Mouse (Mus musculus): Measurements from ENCODE around the gene Aqp12.

DNA sequence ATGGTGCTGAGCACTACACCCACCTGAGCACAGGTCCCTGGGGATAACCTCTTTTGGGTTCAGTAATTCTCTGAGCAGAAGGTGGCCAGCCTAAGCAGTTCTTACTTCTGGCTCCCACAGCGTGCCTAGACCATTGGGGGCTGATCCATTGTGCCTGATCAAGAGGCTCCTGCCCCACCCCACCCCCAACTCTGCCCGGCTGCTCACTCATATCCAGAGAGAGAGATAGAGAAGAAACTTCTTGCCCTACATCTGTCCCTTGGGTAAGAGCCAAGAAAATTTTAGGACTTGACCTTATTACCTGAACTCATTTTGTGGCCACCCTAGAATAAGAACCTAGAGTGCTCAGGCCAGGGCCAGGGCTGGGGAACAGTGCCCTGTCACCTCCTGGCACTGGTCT, 13.3 kb upstream of the Aqp12 start:
- no peak for TF ChIP-seq HCFC1 (IDR thresholded peaks at IDR 0.05; ENCODE audit: low read depth, low read length)
- no peak for TF ChIP-seq CTCF (conservative IDR thresholded peaks at IDR 0.05 in 1 of 2, IDR thresholded peaks at IDR 0.05 in 1 of 2; ENCODE audit: low read depth in 2 of 2, low read length in 2 of 2)
- TF ChIP-seq MXI1 (IDR thresholded peaks at IDR 0.05; ENCODE audit: low read depth, low read length) = no peak
- no peak for TF ChIP-seq POLR2A (IDR thresholded peaks at IDR 0.05; ENCODE audit: low read depth, low read length)
- TF ChIP-seq NELFE (IDR thresholded peaks at IDR 0.05; ENCODE audit: low read depth, low read length) = no peak
- no peak for TF ChIP-seq ELF1 (IDR thresholded peaks at IDR 0.05; ENCODE audit: low read depth, low read length)
- TF ChIP-seq USF1 (IDR thresholded peaks at IDR 0.05; ENCODE audit: low read depth, low read length) = no peak
- TF ChIP-seq GABPA (IDR thresholded peaks at IDR 0.05; ENCODE audit: insufficient replicate concordance, low read depth, low read length) = no peak
- TF ChIP-seq POLR2AphosphoS2 (IDR thresholded peaks at IDR 0.05; ENCODE audit: low read depth, low read length) = no peak
- TF ChIP-seq RAD21 (IDR thresholded peaks at IDR 0.05; ENCODE audit: low read depth, low read length) = no peak
- TF ChIP-seq MAX (IDR thresholded peaks at IDR 0.05; ENCODE audit: low read length) = no peak
- no peak; the same call in 1 of the 2 replicates for TF ChIP-seq MAZ (IDR thresholded peaks at IDR 0.05; ENCODE audit: low read depth, low read length)
- no peak for TF ChIP-seq RCOR1 (conservative IDR thresholded peaks at IDR 0.05; ENCODE audit: low read depth, low read length)
- TF ChIP-seq IRF4 (IDR thresholded peaks at IDR 0.05; ENCODE audit: low read depth, low read length) = peak; percentile 81

All from CH12.LX (cell line).